Mouse (Mus musculus) gastrocnemius, postnatal 10 days (tissue): Measurements from ENCODE around the gene Fam222b. TPM values are rescaled to one million over a fixed set of nuclear protein-coding genes. Genes with fewer than 3 reads are reported as not detected.

Experiments used
- microRNA-seq, 2 experiments: library from miRNA; unstranded; fragments of <30 nt; microRNA quantifications; one replicate each; pipeline ENCODE4 v1.2.0; 2021
- total RNA-seq, 2 experiments: library from RNA; stranded (reverse); gene quantifications; 2 replicates each; pipeline ENCODE4 v1.2.3; 2021

Gene Fam222b
- total RNA-seq, 2 experiments from 2014 or later, result 7.8 to 9.8 TPM

Small RNA genes lying within 50 kb of the gene (microRNA-seq; reads per million reads assigned to microRNA genes)
- gene Mir144, result 193 to 237 reads per million in 2 experiments
- 0 reads per million in 2 experiments for gene Mir451a
- gene Mir451b, result 0 reads per million in 2 experiments
- gene Mir7653, result 0 to 0.32 reads per million in 2 experiments

Other genes with a start within 250 kb of the Fam222b start
- 1 to 10 TPM in 1 of 2 experiments, under 1 TPM in 1; 0.52 to 1.1 TPM for gene Pipox, start 200.6 kb upstream of the Fam222b start, total RNA-seq
- under 1 TPM; 0.54 to 0.70 TPM for gene Sez6, start 163.9 kb upstream of the Fam222b start, total RNA-seq
- gene Phf12, start 111.9 kb upstream of the Fam222b start, total RNA-seq, result 10 to 100 TPM; 19.7 to 35.4 TPM
- gene Dhrs13, start 62.4 kb upstream of the Fam222b start, total RNA-seq, result 1 to 10 TPM; 3.0 to 4.3 TPM
- gene Flot2, start 56.7 kb upstream of the Fam222b start, total RNA-seq, result 10 to 100 TPM; 68.3 to 68.5 TPM
- 10 to 100 TPM; 17.8 to 21.6 TPM for gene Eral1, start 14.3 kb upstream of the Fam222b start, total RNA-seq
- gene Traf4, start 70.9 kb downstream of the Fam222b start, total RNA-seq, result 10 to 100 TPM; 15.7 to 22.6 TPM
- 1 to 10 TPM; 3.1 to 3.7 TPM for gene Nek8, start 82.0 kb downstream of the Fam222b start, total RNA-seq
- 10 to 100 TPM in 1 of 2 experiments, 1 to 10 TPM in 1; 7.4 to 11.9 TPM for gene Tlcd1, start 82.1 kb downstream of the Fam222b start, total RNA-seq
- 1,000 to 10,000 TPM; 1,328 to 1,362 TPM for gene Rpl23a, start 88.9 kb downstream of the Fam222b start, total RNA-seq
- gene Rab34, start 93.8 kb downstream of the Fam222b start, total RNA-seq, result 10 to 100 TPM; 21.7 to 25.4 TPM
- 1 to 10 TPM; 1.1 to 1.2 TPM for gene Proca1, start 98.7 kb downstream of the Fam222b start, total RNA-seq
- gene Sdf2, start 151.1 kb downstream of the Fam222b start, total RNA-seq, result 10 to 100 TPM; 47.5 to 48.2 TPM
- gene Supt6, start 151.3 kb downstream of the Fam222b start, total RNA-seq, result 10 to 100 TPM; 30.3 to 35.3 TPM
- gene 2610507B11Rik, start 167.1 kb downstream of the Fam222b start, total RNA-seq, result 100 to 1,000 TPM; 136 to 138 TPM
- under 1 TPM; 0.36 to 0.59 TPM for gene BC030499, start 196.2 kb downstream of the Fam222b start, total RNA-seq
- 10 to 100 TPM in 1 of 2 experiments, 1 to 10 TPM in 1; 7.1 to 11.3 TPM for gene Spag5, start 206.9 kb downstream of the Fam222b start, total RNA-seq
- gene Aldoc, start 228.3 kb downstream of the Fam222b start, total RNA-seq, result 1 to 10 TPM; 1.9 to 2.0 TPM
- gene Pigs, start 233.8 kb downstream of the Fam222b start, total RNA-seq, result 10 to 100 TPM; 24.9 to 25.5 TPM
- 10 to 100 TPM; 26.2 to 28.4 TPM for gene Unc119, start 248.8 kb downstream of the Fam222b start, total RNA-seq